Mouse (Mus musculus): Measurements from ENCODE around the gene Cdh23.

- TF ChIP-seq CTCF (IDR thresholded peaks at IDR 0.05; ENCODE audit: insufficient read depth, low read depth, low read length) (no peak), POLR2A (IDR thresholded peaks at IDR 0.05; ENCODE audit: insufficient read depth, low read depth, low read length) (no peak)
Measured at GRCm38 (mm10) chr10:60532502-60532901, 163.8 kb downstream of the Cdh23 start.
